Mouse (Mus musculus) bone marrow, adult 2 months (tissue): Measurements from ENCODE around the gene Vezf1.

ENCODE experiments used
- CTCF ChIP-seq: fragments of 200-500 bp; IDR thresholded peaks from 2 replicates; pipeline ENCODE4 v1.5.1; 2011; ENCODE audit warnings: low read length, control low read depth; ENCODE audit not compliant: control insufficient read depth, insufficient read depth
- POLR2A ChIP-seq: fragments of 200-500 bp; IDR thresholded peaks from 2 replicates; pipeline ENCODE4 v1.6.1; 2011; ENCODE audit warnings: low read depth, mild to moderate bottlenecking, control low read depth, low read length, borderline replicate concordance; ENCODE audit not compliant: control insufficient read depth

DNA sequence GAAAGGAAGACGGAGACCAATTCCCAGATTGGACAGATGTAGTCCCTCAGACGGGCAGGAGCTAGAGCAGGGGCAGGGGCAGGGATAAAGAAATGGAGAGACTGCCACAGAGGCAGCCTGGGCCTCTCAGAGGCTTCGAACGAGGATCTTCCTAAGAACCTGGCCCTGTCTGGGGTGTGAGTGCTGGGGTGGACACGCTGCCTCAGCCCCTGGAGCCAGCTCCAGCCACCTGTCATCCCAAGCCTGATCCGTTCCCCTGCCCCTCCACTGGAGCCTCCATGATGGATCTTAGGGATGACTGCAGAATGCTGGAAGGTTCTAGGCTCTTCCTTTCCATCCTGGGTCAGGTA lies 50.0 kb downstream of the Vezf1 start:
- TF ChIP-seq CTCF (no peak), POLR2A (no peak)
